Mouse (Mus musculus) ES-E14 (cell line): ENCODE data around the gene Stxbp5l.

Experiments
- CHD2 ChIP-seq: IDR thresholded peaks from 2 replicates; pipeline ENCODE4 v1.6.1; 2014; ENCODE audit warnings: mild to moderate bottlenecking, low read depth, low read length, inconsistent platforms
- HCFC1 ChIP-seq: IDR thresholded peaks from 2 replicates; pipeline ENCODE4 v1.6.1; 2012; ENCODE audit warnings: low read length, inconsistent platforms, borderline replicate concordance; ENCODE audit not compliant: insufficient read depth
- ZC3H11A ChIP-seq: IDR thresholded peaks from 2 replicates; pipeline ENCODE4 v1.6.1; 2012; ENCODE audit warnings: low read depth, mild to moderate bottlenecking, inconsistent platforms, low read length, borderline replicate concordance

GRCm38 (mm10) chr16:37405536-37405935 is 20.8 kb upstream of the Stxbp5l start:
- TF ChIP-seq CHD2 (no peak), HCFC1 (no peak), ZC3H11A (no peak)
